Mouse (Mus musculus) MEL (cell line): Measurements from ENCODE around the gene Hspa4l.

ENCODE experiments used
- CTCF ChIP-seq, 3 experiments: IDR thresholded peaks in 2 of 3; conservative IDR thresholded peaks in 1 of 3; 2 replicates each; pipeline ENCODE4 v1.5.1; 2011 to 2012; ENCODE audit warnings: low read length in 3 of 3, low read depth in 2 of 3, mild to moderate bottlenecking in 2 of 3, improper control_type of control experiment in 1 of 3, inconsistent platforms in 1 of 3, mixed read lengths in 1 of 3, moderate library complexity in 1 of 3; ENCODE audit not compliant: control insufficient read depth in 1 of 3, insufficient read depth in 1 of 3, poor library complexity in 1 of 3, severe bottlenecking in 1 of 3
- E2F4 ChIP-seq: IDR thresholded peaks from 2 replicates; pipeline ENCODE4 v1.6.1; 2011; ENCODE audit warnings: low read depth, low read length, improper control_type of control experiment, borderline replicate concordance
- EP300 ChIP-seq, 2 experiments: IDR thresholded peaks; 2 replicates each; pipeline ENCODE4 v1.6.1; 2011; ENCODE audit warnings: improper control_type of control experiment in 2 of 2, low read length in 2 of 2, low read depth in 1 of 2, mild to moderate bottlenecking in 1 of 2
- GATA1 ChIP-seq: IDR thresholded peaks from 2 replicates; pipeline ENCODE4 v1.6.1; 2011; ENCODE audit warnings: low read depth, low read length, improper control_type of control experiment
- MAFK ChIP-seq: IDR thresholded peaks from 2 replicates; pipeline ENCODE4 v1.6.1; 2011; ENCODE audit warnings: low read depth, mild to moderate bottlenecking, low read length, improper control_type of control experiment, borderline replicate concordance
- POLR2A ChIP-seq, 2 experiments: IDR thresholded peaks; 2 replicates each; pipeline ENCODE4 v1.6.1; 2011 to 2012; ENCODE audit warnings: low read length in 2 of 2, mild to moderate bottlenecking in 2 of 2, control low read depth in 1 of 2, improper control_type of control experiment in 1 of 2, low read depth in 1 of 2, moderate library complexity in 1 of 2; ENCODE audit not compliant: control insufficient read depth in 1 of 2, insufficient read depth in 1 of 2, poor library complexity in 1 of 2
- ZNF384 ChIP-seq: IDR thresholded peaks from 2 replicates; pipeline ENCODE4 v1.6.1; 2012; ENCODE audit warnings: low read depth, mild to moderate bottlenecking, inconsistent platforms, low read length, improper control_type of control experiment

DNA sequence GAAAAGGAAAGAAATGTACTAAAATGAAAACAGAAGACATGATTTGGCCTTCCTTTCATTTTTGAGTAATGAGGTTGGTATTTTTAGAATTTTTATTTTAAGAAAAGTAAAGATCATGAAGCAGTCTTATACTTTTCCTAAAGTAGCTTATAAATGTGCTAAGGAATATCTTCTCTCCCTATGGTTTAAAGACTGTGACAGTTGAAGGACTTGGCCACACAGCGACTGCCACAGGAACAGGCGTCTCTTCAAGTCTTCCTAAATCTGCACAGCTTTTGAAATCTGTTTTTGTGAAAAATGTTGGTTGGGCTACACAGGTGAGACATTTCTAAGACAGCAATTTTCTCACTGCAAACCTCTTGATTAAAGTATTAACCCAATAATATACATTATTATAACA is 69.0 kb downstream of the Hspa4l start:
- no peak for TF ChIP-seq MAFK
- TF ChIP-seq GATA1, result no peak
- TF ChIP-seq EP300 (IDR thresholded peaks at IDR 0.05; ENCODE audit: low read depth in 1 of 2, low read length in 2 of 2), result no peak
- TF ChIP-seq POLR2A (IDR thresholded peaks at IDR 0.05; ENCODE audit: control insufficient read depth in 1 of 2, insufficient read depth in 1 of 2, low read depth in 1 of 2, low read length in 2 of 2, poor library complexity in 1 of 2), result no peak
- no peak for TF ChIP-seq CTCF (IDR thresholded peaks at IDR 0.05 in 2 of 3, conservative IDR thresholded peaks at IDR 0.05 in 1 of 3; ENCODE audit: control insufficient read depth in 1 of 3, insufficient read depth in 1 of 3, low read depth in 2 of 3, low read length in 3 of 3, poor library complexity in 1 of 3, severe bottlenecking in 1 of 3)
- TF ChIP-seq ZNF384, result no peak
- TF ChIP-seq E2F4, result no peak
